Mouse (Mus musculus) kidney, adult 2 months (tissue): ENCODE measurements around the gene Sik2.

ENCODE experiments used
- CTCF ChIP-seq: fragments of 200-500 bp; conservative IDR thresholded peaks from 2 replicates; pipeline ENCODE4 v1.5.1; 2011; ENCODE audit warnings: low read depth, mild to moderate bottlenecking, control low read depth, low read length, moderate library complexity, mixed read lengths; ENCODE audit not compliant: insufficient read depth, insufficient read length
- POLR2A ChIP-seq: fragments of 200-500 bp; IDR thresholded peaks from one replicate; pipeline ENCODE4 v1.6.1; 2011; ENCODE audit warnings: low read depth, low read length, control low read depth

DNA sequence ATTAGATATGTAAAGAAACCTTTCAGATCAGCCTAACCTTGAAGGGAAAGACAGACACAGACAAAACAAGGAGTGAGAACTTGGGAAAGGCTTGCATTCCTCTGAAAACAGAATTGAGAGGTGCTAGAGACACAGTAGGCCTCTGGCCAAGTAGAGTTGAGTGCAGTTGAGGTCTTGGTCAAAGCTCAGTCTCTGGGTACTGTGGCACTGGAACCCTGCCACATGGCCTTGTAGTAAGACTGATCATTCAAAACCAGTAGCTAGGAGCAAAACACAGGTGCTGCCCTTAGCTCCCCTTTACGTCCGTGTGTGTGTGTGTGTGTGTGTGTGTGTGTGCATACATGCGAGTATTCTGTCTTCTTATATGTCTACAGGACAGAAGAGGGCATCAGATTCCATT is 132.6 kb downstream of the Sik2 start:
- TF ChIP-seq CTCF (no peak), POLR2A (no peak)
